Mouse (Mus musculus) cerebellum, adult 9-11 months (tissue): ENCODE data around the gene Crygf.
"Not testable (repeated sequence)": the region's sequence is repeated elsewhere in the genome, so short reads cannot be mapped to it uniquely, and the experiment has no call there.

Experiments used
- DNase-seq: peaks from one replicate; pipeline ENCODE4 v3.0.0; 2022

The Crygf gene

GRCm38 (mm10) chr1:65926294-65926693 is at the start of gene Crygf:
Crygf (plus strand) TSS chr1:65926520.
- DNase-seq: no peak

- DNase-seq: no peak
These were observed 734 bp upstream of the Crygf start for GRCm38 (mm10) chr1:65925361-65926210.

GRCm38 (mm10) chr1:65926696-65927095 is 376 bp downstream of the Crygf start:
- not testable (repeated sequence) for DNase-seq

- DNase-seq: no peak
These were observed 3.7 kb downstream of the Crygf start for GRCm38 (mm10) chr1:65930055-65930454.

GRCm38 (mm10) chr1:65932091-65932812 is 5.9 kb downstream of the Crygf start:
- no peak for DNase-seq
